Mouse (Mus musculus): ENCODE results near the gene Ptpru. TPM values are rescaled to one million over a fixed set of nuclear protein-coding genes. Genes with fewer than 3 reads are reported as not detected.

The Ptpru gene
- polyA plus RNA-seq, 1 experiment from 2014 or later: 30.0 TPM

GRCm38 (mm10) chr4:131723415-131724080 is 114.5 kb downstream of the Ptpru start:
- Histone ChIP-seq H3K27ac (no peak overlapping the region), H3K4me1 (peaks cover 4% of the 10 kb centered on the region), H3K4me3 (no peak overlapping the region), H3K27me3 (no peaks in the 10 kb centered on the region; the same call in 1 of the 2 replicates), H3K36me3 (no peaks in the 10 kb centered on the region), H3K4me2 (no peak overlapping the region), H3K9me3 (no peaks in the 10 kb centered on the region), H3K9ac (no peak overlapping the region)
- 55% methylated on average over 11 of the region's 11 CpGs for WGBS
- ATAC-seq (ENCODE audit: insufficient number of reproducible peaks, insufficient read depth, low FRiP score, low TSS enrichment, low read depth): no peak

- Histone ChIP-seq H3K9ac (no peak overlapping the region), H3K9me3 (no peaks in the 10 kb centered on the region), H3K27ac (no peak overlapping the region), H3K4me3 (no peak overlapping the region), H3K27me3 (no peaks in the 10 kb centered on the region; the same call in 1 of the 2 replicates), H3K4me1 (peaks cover 4% of the 10 kb centered on the region), H3K36me3 (no peaks in the 10 kb centered on the region), H3K4me2 (no peak overlapping the region)
- ATAC-seq (ENCODE audit: insufficient number of reproducible peaks, insufficient read depth, low FRiP score, low TSS enrichment, low read depth): no peak
- WGBS: 46% methylated on average over 8 of the region's 8 CpGs
Observed at GRCm38 (mm10) chr4:131722121-131722841, 115.8 kb downstream of the Ptpru start.

- Histone ChIP-seq H3K27ac (no peak overlapping the region), H3K9me3 (no peaks in the 10 kb centered on the region), H3K4me1 (peaks cover 4% of the 10 kb centered on the region), H3K4me3 (no peak overlapping the region), H3K36me3 (no peaks in the 10 kb centered on the region), H3K9ac (no peak overlapping the region), H3K27me3 (no peaks in the 10 kb centered on the region), H3K4me2 (no peak overlapping the region)
- WGBS: 75% methylated on average over 5 of the region's 5 CpGs
- ATAC-seq (ENCODE audit: insufficient number of reproducible peaks, insufficient read depth, low FRiP score, low TSS enrichment, low read depth): no peak
Observed at GRCm38 (mm10) chr4:131719151-131719550, 118.9 kb downstream of the Ptpru start.

Other genes with a start within 250 kb of the Ptpru start
- 51.2 and 58.6 TPM in 2 replicates for gene Mecr, start 5.2 kb upstream of the Ptpru start, polyA plus RNA-seq (2015; fragmentation: Nextera tagmentation; extraction: Ambion mirVana)
- 126 and 127 TPM in 2 replicates for gene Srsf4, start 35.3 kb upstream of the Ptpru start, polyA plus RNA-seq (2015; fragmentation: Nextera tagmentation; extraction: Ambion mirVana)
- 3.0 and 4.3 TPM in 2 replicates for gene Tmem200b, start 83.5 kb upstream of the Ptpru start, polyA plus RNA-seq (2015; fragmentation: Nextera tagmentation; extraction: Ambion mirVana)
- gene Gm10300, start 236.4 kb upstream of the Ptpru start, polyA plus RNA-seq (2015; fragmentation: Nextera tagmentation; extraction: Ambion mirVana): 0.11 TPM in 1 of 2 replicates, not detected in the other
- gene Epb41, start 237.0 kb upstream of the Ptpru start, polyA plus RNA-seq (2015; fragmentation: Nextera tagmentation; extraction: Ambion mirVana): 69.6 and 80.3 TPM in 2 replicates

Data from embryonic facial prominence, embryonic 13.5 days (tissue).